Mouse (Mus musculus): ENCODE data around the gene Dnaja3.

Dnaja3 gene

DNA sequence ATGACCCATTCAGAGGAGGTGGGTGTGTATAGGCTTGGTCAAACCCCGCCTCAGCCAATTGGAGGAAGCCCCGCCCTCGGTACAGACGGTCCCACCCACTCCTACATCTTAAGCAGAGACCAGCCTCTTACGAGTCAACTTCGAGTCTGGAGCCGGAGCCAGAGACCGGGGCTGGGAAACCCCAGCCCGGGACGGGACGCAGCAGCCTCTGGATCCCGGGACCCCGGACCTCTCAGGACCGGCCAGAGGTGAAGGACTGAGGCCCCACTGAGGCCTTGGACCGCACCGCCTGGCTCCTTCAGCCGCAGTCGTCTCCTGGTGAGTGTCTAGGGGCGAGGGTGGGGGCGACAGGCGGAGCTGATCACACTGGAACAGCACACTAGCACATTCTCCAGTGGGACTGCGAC is at the start of gene Dnaja3, which contains the start of gene Vasn:
TSS of gene Dnaja3 (plus strand) at position 159 of the 407 bp plus-strand sequence.
TSS of gene Vasn (plus strand) at position 111 of the 407 bp plus-strand sequence.
- DNase-seq (ENCODE audit: low read depth, low spot score), result peak; percentile 83

DNA sequence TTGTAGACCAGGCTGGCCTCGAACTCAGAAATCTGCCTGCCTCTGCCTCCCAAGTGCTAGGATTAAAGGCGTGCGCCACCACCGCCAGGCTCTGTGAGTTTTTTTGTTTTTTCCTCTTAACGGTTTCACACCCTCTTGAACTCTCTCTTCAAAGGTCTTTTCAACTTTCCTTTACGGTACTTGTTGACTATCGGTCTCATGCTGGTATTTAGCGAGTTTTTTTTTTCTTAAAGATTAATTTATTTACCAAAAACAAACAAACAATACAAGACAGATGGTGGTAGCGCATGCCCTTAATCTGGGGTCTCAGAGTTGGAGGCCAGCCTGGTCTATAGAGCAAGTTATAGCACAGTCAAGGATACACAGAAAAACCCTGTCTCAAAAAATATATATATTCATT is 49.6 kb upstream of the Dnaja3 start:
- no peak for DNase-seq (ENCODE audit: low read depth, low spot score)

DNA sequence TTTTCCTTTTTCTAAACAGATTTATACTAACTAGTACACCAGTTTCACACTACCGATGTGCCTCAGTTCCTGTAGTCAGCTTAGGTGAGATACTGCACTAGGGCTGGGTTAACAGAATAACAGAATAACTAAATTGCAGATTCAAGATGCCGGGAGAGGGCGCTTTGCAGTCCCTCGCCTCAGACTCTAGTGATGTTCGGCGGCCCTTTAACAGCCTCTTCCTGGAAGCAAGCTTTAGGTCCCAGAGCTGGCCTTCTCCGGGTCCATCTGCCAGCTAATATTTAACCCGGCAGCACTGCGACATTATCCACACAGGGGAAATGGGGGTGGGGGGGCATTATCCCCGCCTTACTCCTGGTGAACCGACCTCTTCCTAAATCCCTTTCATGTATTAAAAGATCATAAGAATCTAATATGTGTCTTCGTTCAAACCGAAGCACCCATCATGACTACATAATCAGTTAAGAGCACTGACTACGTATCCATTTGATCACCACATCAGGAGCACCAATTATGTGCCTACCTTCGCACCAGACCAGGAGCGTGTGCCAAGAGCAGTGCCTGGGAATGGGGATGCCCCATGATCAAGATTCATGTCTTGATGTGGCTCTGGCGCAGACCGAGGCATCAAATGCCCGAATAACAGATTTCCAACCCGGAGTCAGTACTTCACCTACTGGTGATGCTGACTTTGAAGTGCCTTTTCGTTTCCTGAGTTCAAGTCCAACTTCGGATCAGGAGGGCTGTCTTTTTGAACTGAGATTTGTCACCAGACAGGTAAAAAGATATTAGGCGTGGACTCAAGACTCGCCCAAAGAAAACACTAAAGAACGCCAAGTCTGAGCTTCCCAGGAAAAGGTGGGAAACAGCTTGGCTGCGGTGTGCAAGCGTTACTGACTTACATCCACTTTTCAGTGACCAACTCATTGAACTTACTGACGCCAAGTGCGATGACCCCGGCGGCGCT is 46.6 kb upstream of the Dnaja3 start:
- DNase-seq (ENCODE audit: low read depth, low spot score), result peak; percentile 85

DNA sequence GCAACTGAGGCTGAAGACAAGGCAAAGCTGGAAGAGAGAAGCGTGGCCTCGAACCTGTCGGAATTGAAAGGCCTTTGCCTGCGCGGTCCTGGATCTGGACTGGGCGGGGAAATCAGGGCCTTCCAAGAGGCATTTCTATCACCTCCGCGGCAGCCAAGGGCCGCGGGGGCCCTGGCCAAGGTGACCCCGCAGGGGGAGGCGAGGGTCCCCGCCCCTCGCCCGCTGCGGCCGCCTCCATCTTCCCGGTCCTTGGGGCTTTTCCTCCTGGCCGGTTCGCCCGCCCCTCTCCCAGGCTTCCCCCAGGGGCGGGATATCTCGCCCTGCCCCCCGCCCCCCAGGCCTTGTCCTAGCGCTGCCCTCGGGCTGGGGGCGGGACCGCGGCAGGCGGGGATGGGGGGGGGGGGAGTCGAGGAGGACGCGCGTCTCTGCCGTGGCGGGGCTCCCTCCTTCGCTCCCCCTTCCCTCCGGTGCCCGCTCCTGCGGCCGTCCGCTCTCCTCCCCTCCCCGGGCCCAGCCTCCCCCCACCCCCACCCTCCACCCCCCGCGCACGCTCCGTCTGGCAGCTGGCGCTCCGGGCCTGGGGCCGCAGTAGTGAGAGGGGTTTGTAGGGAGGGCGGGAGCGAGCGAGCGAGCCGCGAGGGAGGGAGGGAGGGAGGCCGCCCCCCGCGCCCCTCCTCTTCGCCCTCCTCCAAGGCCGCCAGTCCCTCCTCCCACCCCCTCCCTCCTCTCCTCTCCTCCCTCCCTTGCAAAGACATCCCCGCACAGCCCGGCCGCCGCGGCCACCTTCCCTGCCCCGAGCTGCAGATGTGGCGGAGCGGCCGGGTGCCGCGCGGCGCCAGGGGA is 45.6 kb upstream of the Dnaja3 start, which contains the start of gene Glis2:
TSS of gene Glis2 (plus strand) at position 743 of the 843 bp plus-strand sequence.
- peak; percentile 78 for DNase-seq (ENCODE audit: low read depth, low spot score)

- DNase-seq (ENCODE audit: low read depth, low spot score), result no peak
Observed at GRCm38 (mm10) chr16:4594814-4595526, 44.8 kb upstream of the Dnaja3 start.

DNA sequence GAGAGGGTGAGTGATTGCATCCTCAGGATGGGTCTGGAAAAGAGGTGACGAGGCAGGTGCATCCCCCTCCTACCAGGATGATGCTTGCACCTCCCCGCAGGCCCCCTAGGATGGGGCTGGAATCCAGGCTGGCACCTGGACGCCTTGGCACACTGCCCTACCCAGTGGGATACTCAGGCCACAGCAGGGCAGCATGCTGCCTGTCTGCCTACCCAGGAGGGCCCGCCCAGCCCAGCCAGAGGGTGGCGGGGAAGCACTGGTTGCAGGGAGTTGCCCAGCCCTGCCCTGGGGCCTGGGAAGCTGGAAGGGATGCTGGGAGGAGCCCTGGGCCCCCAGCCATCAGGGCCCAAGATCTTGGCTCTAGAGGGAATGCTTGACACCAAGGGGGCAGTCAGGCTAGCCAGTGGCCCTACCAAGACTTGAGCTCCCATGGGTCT is 44.2 kb upstream of the Dnaja3 start:
- peak; percentile 20 for DNase-seq (ENCODE audit: low read depth, low spot score)

- DNase-seq (ENCODE audit: low read depth, low spot score), result no peak
Observed at GRCm38 (mm10) chr16:4596141-4596728, 43.6 kb upstream of the Dnaja3 start.

DNA sequence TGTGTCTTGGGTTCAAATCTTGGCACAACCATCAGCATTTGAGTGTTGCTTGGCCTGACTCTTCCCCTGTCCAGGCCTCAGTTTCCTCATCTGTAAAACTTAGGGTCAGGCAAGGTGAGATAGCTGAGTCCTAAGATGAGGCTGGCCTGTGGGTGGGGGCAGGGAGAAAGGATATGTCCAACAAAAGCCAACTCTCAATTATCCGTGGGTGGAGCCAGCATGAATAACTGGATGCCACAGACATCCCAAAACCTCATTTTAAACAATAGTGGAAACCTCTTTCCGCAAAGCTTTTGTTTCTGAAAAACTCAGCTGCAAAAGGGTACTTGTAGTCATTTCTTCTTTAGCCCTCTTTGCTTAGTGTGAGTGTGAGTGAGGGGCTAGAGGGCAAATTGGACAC is 43.0 kb upstream of the Dnaja3 start:
- no peak for DNase-seq (ENCODE audit: low read depth, low spot score)

- DNase-seq (ENCODE audit: low read depth, low spot score), result no peak
Observed at GRCm38 (mm10) chr16:4597296-4597695, 42.5 kb upstream of the Dnaja3 start.

DNA sequence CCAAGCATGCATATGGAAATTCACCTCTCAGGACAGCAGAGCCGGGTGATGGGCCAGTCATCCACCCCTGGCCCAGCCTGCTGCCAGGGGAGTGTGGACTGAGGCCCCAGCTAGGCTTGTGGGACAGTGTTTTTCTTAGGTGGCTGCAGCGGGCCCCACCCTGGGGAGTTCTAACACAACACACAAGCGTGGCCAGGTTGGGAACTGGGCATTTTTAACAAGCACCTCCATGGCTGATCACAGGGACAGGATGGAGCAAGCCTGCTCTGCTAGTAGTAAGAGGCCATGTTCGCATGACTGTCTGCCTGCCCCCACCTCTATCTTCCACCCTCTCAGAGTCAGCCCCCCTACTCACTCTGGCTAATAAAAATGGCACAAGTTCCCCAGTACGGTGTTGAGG is 41.7 kb upstream of the Dnaja3 start:
- DNase-seq (ENCODE audit: low read depth, low spot score), result no peak

GRCm38 (mm10) chr16:4598891-4599543 is 40.8 kb upstream of the Dnaja3 start:
- peak; percentile 29 for DNase-seq (ENCODE audit: low read depth, low spot score)

GRCm38 (mm10) chr16:4599616-4600015 is 40.2 kb upstream of the Dnaja3 start:
- DNase-seq (ENCODE audit: low read depth, low spot score), result no peak

DNA sequence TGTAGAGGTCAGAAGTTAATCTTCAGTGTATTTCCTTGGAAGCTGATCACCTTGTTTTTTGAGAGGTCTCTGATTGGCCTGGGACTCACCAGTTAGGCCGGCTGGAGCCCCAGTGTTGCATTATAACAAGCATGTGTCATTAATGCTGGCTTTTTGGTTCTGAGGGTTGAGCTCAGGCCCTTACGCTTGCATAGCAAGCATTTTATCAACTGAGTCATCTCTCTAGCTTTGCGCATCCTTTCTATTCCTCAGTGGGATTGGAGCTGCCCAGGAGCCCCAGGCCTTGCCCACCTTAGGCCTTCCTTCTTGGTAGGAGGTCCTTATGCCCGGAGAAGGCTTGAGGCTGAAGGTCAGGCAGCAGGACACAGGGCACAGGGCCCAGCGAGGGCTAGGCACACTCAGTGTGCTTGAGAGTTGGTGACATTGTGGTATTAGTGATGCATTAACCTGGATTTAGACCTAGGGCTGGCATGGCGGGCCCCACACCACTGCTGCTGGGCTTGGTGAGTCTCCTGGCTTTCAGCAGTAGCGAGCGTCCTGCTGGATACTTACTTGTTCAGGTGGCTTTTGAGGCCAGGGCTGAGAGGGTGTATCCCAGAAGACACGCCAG is 39.0 kb upstream of the Dnaja3 start:
- no peak for DNase-seq (ENCODE audit: low read depth, low spot score)

- DNase-seq (ENCODE audit: low read depth, low spot score), result no peak
Observed at GRCm38 (mm10) chr16:4602189-4602588, 37.6 kb upstream of the Dnaja3 start.

DNA sequence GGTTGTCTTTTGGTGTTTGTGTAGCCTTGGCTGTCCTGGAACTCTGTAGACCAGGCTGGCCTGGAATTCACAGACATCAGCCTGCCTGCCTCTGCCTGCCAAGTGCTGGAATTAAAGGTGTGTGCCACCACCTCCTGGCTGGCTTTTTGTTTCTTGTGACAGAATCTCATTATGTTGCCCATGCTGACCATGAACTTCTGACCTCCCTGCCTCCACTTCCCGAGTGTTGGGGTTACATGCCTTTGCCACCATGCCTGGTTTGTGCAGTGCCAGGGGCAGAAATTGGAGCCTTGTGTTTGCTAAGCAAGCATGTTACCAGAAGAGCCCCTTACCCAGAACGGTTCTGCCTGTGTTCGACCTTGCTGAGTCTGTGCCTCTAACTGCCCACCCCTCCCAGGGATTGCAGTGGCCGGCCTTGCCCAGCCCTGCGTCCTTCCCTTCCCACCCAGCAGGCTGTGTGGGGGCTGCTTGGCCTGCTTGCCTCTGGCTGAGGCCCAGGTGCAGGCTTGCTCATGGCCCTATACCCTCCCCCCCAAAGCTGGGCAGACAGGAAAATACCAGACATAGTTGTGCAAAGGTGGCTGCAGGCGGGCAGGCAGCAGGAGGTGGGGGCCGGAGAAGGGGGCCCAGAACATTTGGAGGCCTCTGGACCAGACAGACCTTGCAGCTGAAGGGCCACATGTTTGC is 36.9 kb upstream of the Dnaja3 start:
- no peak for DNase-seq (ENCODE audit: low read depth, low spot score)

DNA sequence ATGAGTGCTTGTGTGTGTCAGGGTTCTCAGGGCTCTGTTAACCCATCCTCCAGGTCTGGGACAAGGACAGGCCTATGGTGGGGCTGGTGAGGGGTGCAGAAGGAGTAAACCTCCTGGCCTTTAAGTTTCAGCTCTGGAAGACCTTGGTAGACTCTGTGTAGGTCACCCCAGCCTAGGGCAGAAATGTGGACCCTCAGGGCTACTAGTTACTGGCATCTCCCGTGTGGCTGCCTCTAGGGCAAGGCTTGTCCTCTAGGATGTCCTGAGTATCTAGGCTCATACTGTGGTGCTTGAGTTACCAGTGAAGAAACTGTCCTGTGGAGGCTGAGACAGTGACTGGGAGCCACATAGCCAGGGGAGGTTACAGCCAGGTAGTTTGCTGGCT is 36.3 kb upstream of the Dnaja3 start:
- DNase-seq (ENCODE audit: low read depth, low spot score), result no peak

- no peak for DNase-seq (ENCODE audit: low read depth, low spot score)
Observed at GRCm38 (mm10) chr16:4604293-4604837, 35.4 kb upstream of the Dnaja3 start.

- DNase-seq (ENCODE audit: low read depth, low spot score), result no peak
Observed at GRCm38 (mm10) chr16:4605514-4606131, 34.2 kb upstream of the Dnaja3 start.

All from brain, adult 2 months (tissue).